Mouse (Mus musculus) liver, postnatal 0 days (tissue): ENCODE results near the gene Klrc1.
"Not testable (repeated sequence)": the region's sequence is repeated elsewhere in the genome, so short reads cannot be mapped to it uniquely, and the experiment has no call there.

Experiments
- CTCF ChIP-seq: sonication (generic); IDR thresholded peaks from 2 replicates; pipeline ENCODE4 v1.5.1; 2016; ENCODE audit warnings: antibody characterized with exemption, low read depth
- EP300 ChIP-seq: IDR thresholded peaks from 2 replicates; pipeline ENCODE4 v1.6.1; 2016; ENCODE audit warnings: antibody characterized with exemption, low read depth, mild to moderate bottlenecking

DNA sequence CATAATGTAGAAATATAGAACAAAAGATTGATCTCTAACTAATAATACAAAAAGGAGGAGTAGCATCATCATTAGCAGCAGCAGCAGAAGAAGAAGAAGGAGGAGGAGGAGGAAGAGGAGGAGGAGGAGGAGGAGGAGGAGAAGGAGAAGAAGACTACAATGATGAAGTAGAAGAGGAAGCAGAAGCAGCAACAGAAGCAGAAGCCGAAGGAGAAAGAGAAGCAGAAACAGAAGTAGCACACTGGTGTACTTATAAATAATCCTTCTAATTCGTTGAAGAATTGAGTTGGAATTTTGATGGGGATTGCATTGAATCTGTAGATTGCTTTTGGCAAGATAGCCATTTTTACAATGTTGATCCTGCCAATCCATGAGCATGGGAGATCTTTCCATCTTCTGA lies 47.7 kb downstream of the Klrc1 start:
- not testable (repeated sequence) for TF ChIP-seq CTCF, EP300
